Mouse (Mus musculus): ENCODE measurements around the gene Pard3. TPM values are rescaled to one million over a fixed set of nuclear protein-coding genes. Genes with fewer than 3 reads are reported as not detected.

Gene Pard3
- polyA plus RNA-seq, 1 experiment from 2014 or later = 30.0 TPM

DNA sequence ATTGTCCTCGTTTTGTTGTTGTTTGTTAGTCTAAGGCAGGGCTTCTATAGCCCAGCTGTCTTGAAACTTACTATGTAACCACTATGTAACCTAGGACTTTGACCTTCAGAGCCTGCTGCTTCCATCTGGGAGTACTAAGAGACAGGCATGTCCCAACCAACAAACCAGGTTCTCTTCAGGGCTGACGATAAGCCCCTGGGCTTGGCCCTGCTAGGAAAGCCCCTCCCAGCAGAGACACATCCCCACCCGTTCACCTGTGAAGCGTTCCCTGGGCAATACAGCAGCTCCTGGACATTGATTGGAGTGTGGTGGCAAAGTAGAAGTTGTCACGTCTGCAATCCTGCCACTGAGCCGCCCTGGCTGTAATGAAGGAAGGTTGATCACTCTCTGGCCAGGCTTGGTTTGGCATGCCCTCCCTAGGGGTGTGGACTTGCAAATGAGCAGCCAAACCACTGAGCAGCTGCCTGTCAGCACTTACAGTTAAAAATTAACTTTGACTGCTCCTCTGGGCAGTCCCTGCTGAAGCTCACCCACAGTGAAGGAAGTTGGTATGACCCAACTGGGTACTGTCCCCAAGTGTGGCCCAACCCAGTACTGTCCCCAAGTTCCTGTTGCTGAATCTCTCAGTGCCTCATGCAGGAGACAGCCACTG lies 377.3 kb downstream of the Pard3 start:
- H3K27me3 ChIP-seq (ENCODE audit: control insufficient read depth, insufficient read depth, low read length) = no peaks in the 10 kb centered on the region
- 53% methylated on average over 6 of the region's 6 CpGs for WGBS
- 0 out of 2 replicates have a peak, but pooled peaks cover 2% of the 10 kb centered on the region for H3K36me3 ChIP-seq (ENCODE audit: control insufficient read depth, insufficient read depth, low read length)
- TF ChIP-seq EP300 (optimal IDR thresholded peaks at IDR 0.05) (no peak), CTCF (IDR thresholded peaks at IDR 0.05; ENCODE audit: low read depth) (0 out of 2 replicates have a peak, but pooled peaks have one; percentile 4)
- ATAC-seq (ENCODE audit: low FRiP score, low TSS enrichment) (peak; percentile 95), DNase-seq (ENCODE audit: low spot score) (peak; percentile 86)
- H3K4me2 ChIP-seq (replicated peaks; ENCODE audit: low read depth) = peak overlapping the region; percentile 41; the same call in 1 of the 2 replicates
- H3K4me3 ChIP-seq (ENCODE audit: low read depth, low read length) = no peak overlapping the region; the same call in 1 of the 2 replicates
- no peaks in the 10 kb centered on the region for H3K9me3 ChIP-seq (ENCODE audit: control insufficient read depth, low read length)
- peak overlapping the region; percentile 82 for H3K27ac ChIP-seq (replicated peaks)
- peaks cover 5% of the 10 kb centered on the region for H3K4me1 ChIP-seq (replicated peaks; ENCODE audit: control insufficient read depth, insufficient read depth)
- no peak overlapping the region for H3K9ac ChIP-seq (ENCODE audit: low read length)

DNA sequence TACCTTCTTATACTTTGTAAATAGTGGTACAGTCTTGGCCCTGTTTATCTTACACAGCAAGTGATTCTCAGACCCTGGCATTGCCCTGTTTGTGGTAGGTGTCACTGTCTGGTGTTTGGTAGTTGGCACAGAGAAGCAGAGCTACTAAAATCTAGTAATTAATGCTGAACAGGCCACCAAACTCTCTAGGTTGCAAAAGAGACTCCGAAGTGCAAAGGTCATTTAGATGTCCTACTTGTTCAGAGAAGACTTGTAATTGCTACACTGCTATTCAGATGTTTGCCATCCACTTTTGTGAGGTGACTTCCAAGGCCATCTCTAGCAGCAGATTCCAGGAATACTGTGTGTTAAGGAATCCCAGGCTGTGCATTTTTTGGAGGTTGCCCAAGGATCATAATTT lies 383.7 kb downstream of the Pard3 start:
- H3K36me3 ChIP-seq (ENCODE audit: control insufficient read depth, insufficient read depth, low read length) = 0 out of 2 replicates have a peak, but pooled peaks cover 6% of the 10 kb centered on the region
- H3K27ac ChIP-seq (replicated peaks) = no peak overlapping the region
- H3K27me3 ChIP-seq (ENCODE audit: control insufficient read depth, insufficient read depth, low read length) = no peaks in the 10 kb centered on the region
- WGBS = 89% methylated on average over 1 of the region's 1 CpGs
- ATAC-seq (ENCODE audit: low FRiP score, low TSS enrichment) (no peak), DNase-seq (ENCODE audit: low spot score) (no peak)
- TF ChIP-seq CTCF (IDR thresholded peaks at IDR 0.05; ENCODE audit: low read depth) (no peak), EP300 (optimal IDR thresholded peaks at IDR 0.05) (no peak)
- no peaks in the 10 kb centered on the region for H3K9me3 ChIP-seq (ENCODE audit: control insufficient read depth, low read length)
- no peak overlapping the region for H3K4me3 ChIP-seq (ENCODE audit: low read depth, low read length)
- no peak overlapping the region for H3K4me2 ChIP-seq (replicated peaks; ENCODE audit: low read depth)
- H3K9ac ChIP-seq (ENCODE audit: low read length) = no peak overlapping the region
- H3K4me1 ChIP-seq (replicated peaks; ENCODE audit: control insufficient read depth, insufficient read depth) = no peaks in the 10 kb centered on the region

DNA sequence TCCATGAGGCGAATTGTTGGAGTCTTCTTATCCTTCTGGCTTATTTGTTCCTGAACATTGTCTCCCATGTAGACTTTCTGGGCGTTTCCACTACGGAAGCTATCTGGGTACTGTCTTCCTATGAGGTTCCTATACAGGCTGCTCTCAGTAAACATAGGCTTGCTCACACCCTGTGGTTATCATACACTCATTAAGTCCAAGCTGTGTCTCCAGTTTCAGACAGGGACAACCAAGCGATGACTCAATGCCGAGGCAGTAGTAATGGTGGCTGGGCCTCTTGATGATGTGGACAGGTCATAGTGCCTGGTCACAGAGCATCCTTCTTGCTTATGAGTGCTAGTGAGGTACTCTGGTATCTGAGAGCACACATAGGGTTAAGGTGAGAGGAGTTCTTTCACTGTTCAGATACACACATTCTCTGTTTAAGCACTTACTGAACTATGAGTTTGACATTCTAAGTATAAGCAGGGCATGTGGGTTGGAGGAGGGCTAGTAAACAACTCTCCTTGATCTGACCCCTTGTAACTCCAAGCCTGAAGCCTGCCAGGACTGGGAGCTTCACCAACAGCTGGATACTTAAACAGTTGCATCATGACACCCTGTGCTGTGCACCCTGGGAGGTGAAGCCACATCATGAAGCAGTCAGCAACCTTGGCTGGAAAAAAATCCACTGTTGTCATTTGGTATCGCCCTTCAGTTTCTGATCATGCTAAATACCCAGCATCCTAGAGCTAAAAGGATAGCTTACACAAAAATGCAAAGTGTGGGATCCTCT lies 385.6 kb downstream of the Pard3 start:
- ATAC-seq (ENCODE audit: low FRiP score, low TSS enrichment) (peak; percentile 54; the same call in 1 of the 2 replicates), DNase-seq (ENCODE audit: low spot score) (no peak)
- H3K27me3 ChIP-seq (ENCODE audit: control insufficient read depth, insufficient read depth, low read length) = no peaks in the 10 kb centered on the region
- no peak overlapping the region for H3K27ac ChIP-seq (replicated peaks)
- H3K9ac ChIP-seq (ENCODE audit: low read length) = no peak overlapping the region
- TF ChIP-seq EP300 (optimal IDR thresholded peaks at IDR 0.05) = no peak
- TF ChIP-seq CTCF (IDR thresholded peaks at IDR 0.05; ENCODE audit: low read depth) = no peak
- no peaks in the 10 kb centered on the region for H3K4me1 ChIP-seq (replicated peaks; ENCODE audit: control insufficient read depth, insufficient read depth)
- 0 out of 2 replicates have a peak, but pooled peaks cover 6% of the 10 kb centered on the region for H3K36me3 ChIP-seq (ENCODE audit: control insufficient read depth, insufficient read depth, low read length)
- H3K4me3 ChIP-seq (ENCODE audit: low read depth, low read length) = no peak overlapping the region
- H3K4me2 ChIP-seq (replicated peaks; ENCODE audit: low read depth) = no peak overlapping the region
- no peaks in the 10 kb centered on the region for H3K9me3 ChIP-seq (ENCODE audit: control insufficient read depth, low read length)
- WGBS = 88% methylated on average over 6 of the region's 6 CpGs

DNA sequence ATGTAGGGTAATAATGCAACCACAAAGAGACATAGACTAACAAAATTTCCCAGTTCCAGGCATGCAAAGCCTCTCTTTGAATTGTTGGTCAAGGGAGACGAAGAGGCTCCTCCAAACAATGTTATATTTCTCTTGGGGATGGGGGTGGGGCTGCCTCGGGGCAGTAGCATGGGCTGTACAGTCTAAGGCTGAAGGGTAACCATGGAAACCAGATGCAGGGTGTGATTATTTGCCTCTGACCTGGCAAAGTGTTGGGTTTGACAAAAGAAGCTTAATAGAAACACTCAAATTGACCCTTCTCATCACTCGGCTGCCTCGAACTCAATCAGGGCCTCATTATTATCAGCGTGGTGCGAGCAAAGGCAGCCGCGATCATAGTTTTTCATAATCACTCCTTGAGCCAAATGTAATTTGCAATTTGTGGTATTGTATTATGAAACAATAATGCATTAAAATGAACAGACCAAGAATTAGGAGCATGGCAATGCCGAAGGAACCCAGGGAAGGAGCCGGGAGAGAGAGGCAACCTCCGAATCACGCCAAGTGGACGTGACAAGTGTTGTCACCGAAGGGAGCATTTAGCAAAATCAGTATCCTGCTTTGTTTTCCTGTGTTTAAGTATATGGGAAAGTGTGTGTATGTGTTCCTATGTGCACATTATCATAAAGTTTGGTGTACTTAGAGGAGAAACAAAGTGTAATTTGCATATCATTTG lies 387.4 kb downstream of the Pard3 start:
- TF ChIP-seq CTCF (IDR thresholded peaks at IDR 0.05; ENCODE audit: low read depth) (no peak), EP300 (optimal IDR thresholded peaks at IDR 0.05) (no peak)
- Histone ChIP-seq H3K4me3 (ENCODE audit: low read depth, low read length) (no peak overlapping the region), H3K9ac (ENCODE audit: low read length) (no peak overlapping the region), H3K4me2 (replicated peaks; ENCODE audit: low read depth) (no peak overlapping the region), H3K36me3 (ENCODE audit: control insufficient read depth, insufficient read depth, low read length) (0 out of 2 replicates have a peak, but pooled peaks cover 4% of the 10 kb centered on the region), H3K27me3 (ENCODE audit: control insufficient read depth, insufficient read depth, low read length) (no peaks in the 10 kb centered on the region), H3K27ac (replicated peaks) (no peak overlapping the region), H3K4me1 (replicated peaks; ENCODE audit: control insufficient read depth, insufficient read depth) (no peaks in the 10 kb centered on the region), H3K9me3 (ENCODE audit: control insufficient read depth, low read length) (no peaks in the 10 kb centered on the region)
- 80% methylated on average over 14 of the region's 14 CpGs for WGBS
- DNase-seq (ENCODE audit: low spot score) = no peak
- no peak for ATAC-seq (ENCODE audit: low FRiP score, low TSS enrichment)

DNA sequence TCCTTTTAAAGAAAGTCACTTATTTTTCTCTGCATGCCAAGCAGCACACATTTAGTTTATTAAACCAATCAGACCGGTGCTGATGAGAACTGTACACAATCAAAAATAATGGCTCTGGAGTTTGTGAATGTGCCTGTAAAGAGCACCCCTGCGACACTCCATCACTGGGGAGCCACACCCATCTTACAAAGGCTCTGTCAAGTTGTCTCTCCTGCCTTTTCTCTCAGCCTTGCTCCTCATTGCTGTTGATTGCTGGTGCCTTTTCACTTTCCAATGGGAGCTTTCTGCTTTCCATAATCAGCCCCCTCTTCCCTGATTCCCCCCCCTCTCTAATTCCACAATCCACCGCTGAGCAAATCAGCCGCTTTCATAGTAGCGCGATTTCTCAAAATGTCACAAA lies 388.7 kb downstream of the Pard3 start:
- no peak for ATAC-seq (ENCODE audit: low FRiP score, low TSS enrichment)
- Histone ChIP-seq H3K4me2 (replicated peaks; ENCODE audit: low read depth) (no peak overlapping the region), H3K27me3 (ENCODE audit: control insufficient read depth, insufficient read depth, low read length) (no peaks in the 10 kb centered on the region), H3K9me3 (ENCODE audit: control insufficient read depth, low read length) (no peaks in the 10 kb centered on the region), H3K9ac (ENCODE audit: low read length) (no peak overlapping the region), H3K36me3 (ENCODE audit: control insufficient read depth, insufficient read depth, low read length) (0 out of 2 replicates have a peak, but pooled peaks cover 4% of the 10 kb centered on the region), H3K27ac (replicated peaks) (no peak overlapping the region), H3K4me3 (ENCODE audit: low read depth, low read length) (no peak overlapping the region), H3K4me1 (replicated peaks; ENCODE audit: control insufficient read depth, insufficient read depth) (no peaks in the 10 kb centered on the region)
- WGBS = 78% methylated on average over 6 of the region's 6 CpGs
- TF ChIP-seq CTCF (IDR thresholded peaks at IDR 0.05; ENCODE audit: low read depth) = no peak
- TF ChIP-seq EP300 (optimal IDR thresholded peaks at IDR 0.05) = no peak
- DNase-seq (ENCODE audit: low spot score) = no peak

All from stomach, postnatal 0 days (tissue).